18 mouse cellular contexts compared by ENCODE assay signal in genomic region chr4:33262897-33263296, GRCm38 (mm10). TPM values are rescaled to one million over a fixed set of nuclear protein-coding genes. Genes with fewer than 3 reads are reported as not detected.
"Had no signal": no experiment of that assay in that cellular context is flagged by ENCODE, and none has a peak within 500 bp of the region (broad histone marks: within the 10 kb centered on the region; RNA-seq: fewer than 3 reads in every experiment).

No protein-coding gene starts in this region.

- H3K4me3 ChIP-seq: midbrain, embryonic 10.5 days; midbrain, embryonic 12.5 days; myocyte; neural tube, embryonic 13.5 days; neural tube, embryonic 15.5 days had no signal

- H3K27me3 ChIP-seq: midbrain, embryonic 12.5 days; neural tube, embryonic 13.5 days; neural tube, embryonic 15.5 days had no signal

- H3K9me3 ChIP-seq: midbrain, embryonic 10.5 days; midbrain, embryonic 12.5 days; neural tube, embryonic 13.5 days; neural tube, embryonic 15.5 days had no signal

- H3K36me3 ChIP-seq: midbrain, embryonic 10.5 days; midbrain, embryonic 12.5 days; neural tube, embryonic 13.5 days; neural tube, embryonic 15.5 days had no signal

- H3K4me1 ChIP-seq: midbrain, embryonic 10.5 days; midbrain, embryonic 12.5 days; neural tube, embryonic 13.5 days had no signal

- DNase-seq: lung, adult 18-20 months; lung, embryonic 14.5 days; lung, postnatal 10 days; lung, postnatal 4 days; midbrain, embryonic 14.5 days; retina, postnatal 1 day; right cerebral cortex, adult 18-20 months; right cerebral cortex, postnatal 25 days; right cerebral cortex, postnatal 4 days; spleen, adult 18-20 months; thymus, adult 18-20 months; thymus, postnatal 14 days; thymus, postnatal 4 days had no signal

- H3K27ac ChIP-seq: midbrain, embryonic 10.5 days; midbrain, embryonic 12.5 days; neural tube, embryonic 13.5 days; neural tube, embryonic 15.5 days had no signal

- H3K9ac ChIP-seq: lung, embryonic 14.5 days; midbrain, embryonic 12.5 days; neural tube, embryonic 13.5 days; neural tube, embryonic 15.5 days had no signal

RNA-seq across cellular contexts. Expression of gene Srsf12, which starts 54.1 kb away (rescaled TPM):
- polyA plus RNA-seq: myocyte had no signal
